Mouse (Mus musculus) embryo, embryonic 10.5 days (tissue): ENCODE data around the gene Tmed2.
A peak's percentile ranks its signal among the peaks of the same experiment; 100 is the strongest.
"Not testable (repeated sequence)": the region's sequence is repeated elsewhere in the genome, so short reads cannot be mapped to it uniquely, and the experiment has no call there.

Source experiments
- DNase-seq: peaks from one replicate; pipeline ENCODE4 v3.0.0-alpha.2; 2015; ENCODE audit warnings: low spot score

The Tmed2 gene

DNA sequence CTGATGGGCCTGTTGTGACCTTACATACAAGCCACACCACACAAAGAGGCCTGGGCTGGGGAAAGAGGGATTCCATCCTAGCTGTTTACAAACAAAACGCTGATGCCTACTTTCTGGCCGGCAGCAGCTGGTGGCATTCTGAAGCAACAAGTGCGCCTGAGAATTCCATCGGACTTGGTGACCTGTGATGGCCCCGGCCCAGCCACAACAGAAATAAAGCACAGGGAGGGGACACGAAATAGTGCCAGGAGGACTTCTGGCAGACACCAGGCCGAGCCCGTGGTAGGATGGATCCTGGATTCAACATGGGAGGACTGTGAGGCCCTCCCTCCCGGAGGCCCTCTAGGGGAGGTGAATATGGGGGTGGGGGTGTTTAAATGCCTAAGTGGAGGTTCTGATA is 11.7 kb upstream of the Tmed2 start:
- DNase-seq, result peak; percentile 19

DNA sequence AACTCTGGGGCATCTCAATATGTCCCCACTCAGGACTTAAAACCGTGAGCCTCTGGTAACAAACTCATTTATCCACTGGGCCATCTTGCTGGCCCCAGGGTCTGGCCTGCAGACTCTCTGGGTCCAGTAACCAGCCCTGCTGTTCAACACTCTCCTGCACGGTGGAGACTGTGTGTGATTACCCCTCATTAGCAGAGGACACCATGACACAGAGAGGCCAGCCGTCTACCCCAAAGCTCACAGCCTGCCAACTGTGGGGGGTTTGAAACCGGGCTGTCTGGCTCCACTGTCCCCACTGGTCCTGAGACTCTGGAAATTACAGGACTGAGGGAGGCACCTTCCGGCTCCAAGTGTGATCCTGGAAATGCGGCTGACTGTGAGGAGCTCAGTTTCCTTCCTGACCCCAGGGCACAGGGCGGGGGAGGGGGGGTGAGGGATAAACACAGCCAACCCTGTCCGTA is 11.3 kb upstream of the Tmed2 start:
- no peak for DNase-seq

DNA sequence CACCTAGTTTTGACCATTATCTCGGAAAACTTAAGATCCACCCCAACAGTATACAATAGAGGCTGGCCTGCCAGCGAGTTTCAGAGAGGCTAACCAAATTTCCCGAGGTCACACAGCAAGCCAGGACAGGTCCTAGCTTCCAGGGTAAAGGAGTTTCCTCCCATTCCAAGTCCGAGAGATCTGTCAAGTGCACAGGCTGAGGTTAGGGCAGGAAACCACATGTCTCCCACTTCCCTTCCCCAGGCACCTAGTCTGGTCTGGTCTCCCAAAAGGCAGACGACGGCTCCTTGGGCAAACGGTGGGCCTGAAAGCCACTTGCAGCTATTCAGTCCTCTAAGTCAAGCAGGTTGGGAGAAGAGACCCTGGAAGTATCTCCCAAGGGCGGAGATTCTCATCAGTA is 10.8 kb upstream of the Tmed2 start:
- DNase-seq, result no peak

DNA sequence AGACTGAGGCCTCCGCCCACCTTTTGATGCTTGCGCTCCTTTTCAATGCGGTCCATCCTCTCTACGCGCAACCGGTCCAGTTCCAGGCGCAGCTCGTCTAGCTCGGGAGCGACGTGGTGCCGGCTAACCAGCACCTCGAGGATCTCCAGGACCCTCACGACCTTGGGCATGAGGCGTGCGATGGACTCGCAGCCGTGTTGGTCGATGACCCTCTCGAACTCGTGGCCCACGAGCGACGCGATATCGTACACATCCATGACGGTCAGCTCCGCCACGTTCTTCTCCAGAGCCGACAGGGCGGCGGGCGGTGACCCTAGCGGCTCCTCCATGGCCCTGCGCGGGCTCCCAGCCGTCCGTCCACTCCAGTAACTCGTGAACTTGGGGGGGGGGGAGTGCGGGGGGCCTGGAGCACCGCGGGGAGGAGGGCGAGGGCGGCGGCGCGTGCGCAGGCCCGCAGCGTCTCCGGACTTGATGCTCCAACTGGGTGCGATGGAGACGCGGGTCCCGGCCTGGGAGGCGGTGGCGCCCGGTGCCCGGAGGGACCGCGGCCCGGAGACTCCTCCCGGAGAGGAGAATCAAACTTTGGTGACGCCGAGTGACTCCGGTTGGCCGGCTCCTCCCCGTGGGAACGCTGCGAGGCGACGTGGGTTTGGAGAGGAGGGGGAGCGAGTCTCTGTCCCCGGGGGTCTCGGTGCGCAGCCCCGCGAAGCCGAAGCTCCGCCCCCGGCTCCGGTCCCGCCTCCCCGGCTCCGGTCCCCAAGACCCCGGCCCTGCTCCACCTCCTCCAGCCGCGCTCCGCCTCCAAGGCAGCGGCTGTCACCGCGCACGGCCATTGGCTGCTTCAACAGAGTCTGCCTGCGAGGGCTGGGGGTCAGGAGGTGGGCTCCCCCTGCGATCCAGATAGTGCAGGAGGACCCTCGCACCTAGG is 9.6 kb upstream of the Tmed2 start, which contains the start of gene Rilpl1:
Gene Rilpl1 (minus strand): TSS at position 737 of the 928 bp plus-strand sequence.
- DNase-seq, result peak; percentile 93

DNA sequence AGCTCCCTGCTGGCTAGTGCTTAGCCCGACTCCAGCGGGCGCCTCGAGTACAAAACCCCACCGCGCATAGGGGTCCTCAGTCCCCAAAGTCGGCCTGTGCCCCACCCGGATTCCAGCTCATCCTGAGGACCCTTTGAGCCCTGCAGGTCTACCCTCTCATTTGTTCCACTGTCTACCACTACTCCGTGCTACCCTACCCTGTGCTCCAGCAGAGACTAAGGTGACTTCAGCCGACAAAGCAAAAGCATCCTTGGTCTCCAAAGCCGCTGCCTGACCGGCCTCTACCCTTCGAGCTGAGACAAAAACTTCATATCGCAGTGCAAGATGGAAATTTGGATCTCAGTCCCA is 8.9 kb upstream of the Tmed2 start:
- DNase-seq, result no peak

DNA sequence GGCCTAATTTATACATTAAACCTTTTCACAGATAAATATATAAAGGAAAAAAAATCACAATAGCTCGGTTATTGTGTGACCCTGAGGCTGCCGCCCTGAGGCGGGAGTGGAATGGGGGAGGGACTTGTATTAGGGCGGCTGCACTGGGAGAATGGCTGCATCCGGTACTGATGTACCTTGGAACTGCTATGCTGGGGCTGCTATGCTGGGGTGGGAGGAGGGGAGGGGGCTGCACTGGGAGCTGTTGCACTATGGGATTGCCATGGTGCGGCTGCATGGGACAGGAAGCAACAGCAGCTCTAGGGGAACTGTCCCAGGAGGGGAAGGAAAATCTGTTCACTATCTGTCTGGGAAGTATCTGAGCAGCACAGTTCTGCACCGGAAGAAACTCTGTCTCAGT is 8.0 kb upstream of the Tmed2 start:
- no peak for DNase-seq

DNA sequence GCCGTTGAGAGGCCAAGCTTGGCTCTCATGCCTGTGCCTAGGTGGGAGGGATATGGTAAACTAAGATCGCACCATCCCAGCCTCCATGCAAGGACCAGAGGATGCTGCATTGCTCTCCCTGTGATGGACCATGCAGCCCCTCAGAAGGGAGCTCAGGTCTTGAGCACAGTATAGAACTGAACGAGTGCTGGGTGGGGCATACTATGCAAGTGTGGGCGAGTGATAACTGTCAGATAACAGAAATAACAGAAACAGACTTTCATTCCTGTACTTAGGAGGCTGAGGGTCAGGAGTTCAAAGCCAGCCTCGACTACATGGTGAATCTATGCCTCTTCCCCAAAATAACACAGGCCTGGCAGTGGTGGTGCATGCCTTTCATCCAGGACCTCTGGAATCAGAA is 5.5 kb upstream of the Tmed2 start:
- DNase-seq, result no peak

DNA sequence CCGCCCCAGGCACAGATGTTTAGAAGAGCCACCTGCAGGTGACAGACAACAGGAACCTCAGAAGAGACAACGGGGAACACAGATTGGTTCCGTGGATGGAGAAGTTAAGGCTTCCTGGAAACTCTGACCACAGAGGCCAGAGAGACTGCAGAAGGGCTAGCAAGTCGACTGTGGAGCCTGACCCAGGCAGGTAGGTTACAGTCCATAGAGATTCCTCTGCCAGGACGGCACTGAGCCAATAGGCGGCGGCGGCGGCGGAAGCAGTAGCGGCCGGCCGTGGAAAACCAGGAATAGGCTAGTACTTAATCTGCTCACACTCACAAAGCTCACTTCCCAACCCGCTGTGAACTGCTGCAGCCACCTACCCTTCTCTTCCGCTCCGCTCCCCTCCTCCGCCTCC is 3.7 kb upstream of the Tmed2 start:
- peak; percentile 46 for DNase-seq

DNA sequence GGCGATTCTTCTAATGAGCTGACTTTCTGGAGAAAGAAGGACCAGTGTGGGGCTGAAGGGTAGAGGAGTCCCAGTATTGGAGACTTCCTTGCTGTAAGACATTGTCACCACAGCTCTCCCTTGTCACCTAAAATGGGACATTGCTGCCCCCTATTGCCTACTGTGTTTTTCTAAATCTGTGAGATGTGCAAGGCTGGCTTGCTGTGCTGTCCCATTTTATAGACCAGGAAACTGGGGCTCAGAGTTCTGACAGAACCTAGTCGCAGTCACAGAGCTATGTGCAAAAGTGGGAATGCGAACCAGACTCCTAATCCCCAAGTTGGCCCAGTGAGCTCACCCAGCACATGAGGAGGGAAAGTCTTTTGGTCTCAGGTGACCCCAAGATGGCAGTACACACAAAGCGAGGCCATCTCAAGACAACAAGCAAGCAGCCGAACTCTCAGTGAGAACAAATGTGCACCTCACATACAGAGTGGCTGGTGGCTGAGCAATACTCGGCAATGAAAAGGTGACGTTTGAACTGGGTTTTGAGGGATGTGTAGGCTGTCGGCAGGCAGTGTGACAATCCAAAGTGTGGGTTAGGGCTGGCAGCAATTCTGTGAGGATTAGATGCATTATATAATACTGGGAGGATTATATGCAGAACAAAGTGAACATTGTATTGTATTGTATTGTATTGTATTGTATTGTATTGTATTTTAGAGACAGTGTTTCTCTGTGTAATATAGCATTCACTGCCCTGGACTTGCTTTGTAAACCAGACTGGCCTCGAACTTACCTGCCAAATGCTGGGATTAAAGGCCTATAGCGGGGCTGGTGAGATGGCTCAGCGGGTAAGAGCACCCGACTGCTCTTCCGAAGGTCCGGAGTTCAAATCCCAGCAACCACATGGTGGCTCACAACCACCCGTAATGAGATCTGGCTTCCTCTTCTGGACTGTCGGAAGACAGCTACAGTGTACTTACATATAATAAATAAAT is 1.4 kb upstream of the Tmed2 start:
- DNase-seq, result peak; percentile 74

DNA sequence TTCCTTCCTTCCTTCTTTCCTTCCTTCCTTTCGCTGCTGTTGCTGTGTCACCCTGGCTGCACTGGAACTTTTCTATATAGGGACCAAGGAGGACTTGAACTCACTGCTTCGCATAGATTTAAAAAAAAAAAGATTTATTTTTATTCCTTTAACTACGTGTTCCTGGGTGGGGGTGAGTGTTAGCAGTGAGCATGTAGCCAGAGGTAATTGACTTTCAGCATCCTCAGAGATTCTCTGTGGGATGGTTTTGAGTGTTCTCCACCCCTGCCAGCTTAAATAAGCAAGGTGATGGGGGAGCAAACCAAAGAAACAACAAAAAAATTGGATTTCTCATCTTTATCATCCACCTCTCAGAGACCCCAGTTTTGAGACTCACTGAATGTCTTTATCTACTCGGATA is 590 bp upstream of the Tmed2 start:
- no peak for DNase-seq

DNA sequence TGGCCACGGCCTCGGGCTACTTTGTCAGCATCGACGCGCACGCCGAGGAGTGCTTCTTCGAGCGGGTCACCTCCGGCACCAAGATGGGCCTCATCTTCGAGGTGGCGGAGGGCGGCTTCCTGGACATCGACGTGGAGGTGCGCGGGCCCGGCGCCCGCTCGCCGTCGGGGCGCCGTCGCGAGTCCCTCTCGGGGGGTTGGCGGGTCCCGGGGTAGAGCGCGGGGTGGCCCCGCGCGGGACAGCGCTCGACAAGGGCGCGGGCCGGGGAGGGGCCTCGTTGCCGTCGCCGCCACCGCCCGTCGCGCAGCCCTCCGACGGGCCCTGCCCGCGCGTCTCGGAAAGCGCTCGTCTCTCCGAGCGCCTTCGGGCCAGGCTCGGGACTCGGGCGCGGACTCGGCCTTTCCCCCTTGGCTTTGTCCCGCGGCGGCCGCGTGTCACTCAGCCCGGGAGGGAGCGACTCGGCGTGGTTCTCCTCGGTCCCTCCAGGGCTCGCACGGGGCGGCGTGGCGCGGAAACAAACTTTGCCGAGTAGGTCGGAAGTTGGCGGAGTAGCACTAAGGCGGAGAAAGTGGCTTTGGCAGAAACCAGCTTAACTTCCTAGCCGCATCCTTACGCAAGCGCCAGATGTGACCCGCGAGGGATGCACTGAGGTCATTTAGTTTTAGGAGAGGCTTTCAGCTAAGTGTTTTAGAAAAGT is 558 bp downstream of the Tmed2 start:
- no peak for DNase-seq

DNA sequence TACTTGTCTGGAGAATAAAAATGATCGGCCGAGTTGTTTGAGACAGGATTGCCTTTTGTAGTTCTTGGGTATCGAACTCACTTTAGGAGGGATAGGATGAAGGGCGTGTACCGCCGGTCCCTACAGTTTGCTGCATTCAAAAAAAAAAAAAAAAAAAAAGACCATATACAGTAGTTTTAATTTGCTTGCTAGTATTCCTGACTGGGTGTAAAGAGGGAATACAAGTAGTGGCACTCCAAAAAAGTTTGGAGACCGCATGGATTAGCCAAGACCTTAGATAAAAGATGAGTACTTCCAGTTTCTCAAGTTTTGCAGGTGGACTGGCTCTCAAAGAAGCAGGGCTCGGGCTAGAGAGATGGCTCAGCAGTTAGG is 1.1 kb downstream of the Tmed2 start:
- DNase-seq, result no peak

DNA sequence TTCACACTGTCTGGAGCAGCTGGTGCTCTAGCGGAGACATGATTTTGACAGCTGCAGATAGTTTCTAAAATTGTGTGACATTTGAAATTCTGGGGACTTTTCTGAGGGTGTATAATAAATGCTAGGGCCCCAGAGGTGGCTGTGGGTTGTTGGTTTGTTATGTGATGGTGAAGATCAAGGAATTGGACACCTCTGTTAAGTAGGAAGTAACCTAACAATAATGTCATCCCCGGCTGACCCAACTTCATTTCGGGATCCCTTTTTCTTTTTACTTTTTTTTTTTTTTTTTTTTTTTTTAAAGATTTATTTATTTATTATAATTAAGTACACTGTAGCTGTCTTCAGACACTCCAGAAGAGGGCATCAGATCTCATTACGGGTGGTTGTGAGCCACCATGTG is 10.2 kb downstream of the Tmed2 start:
- DNase-seq, result not testable (repeated sequence)

DNA sequence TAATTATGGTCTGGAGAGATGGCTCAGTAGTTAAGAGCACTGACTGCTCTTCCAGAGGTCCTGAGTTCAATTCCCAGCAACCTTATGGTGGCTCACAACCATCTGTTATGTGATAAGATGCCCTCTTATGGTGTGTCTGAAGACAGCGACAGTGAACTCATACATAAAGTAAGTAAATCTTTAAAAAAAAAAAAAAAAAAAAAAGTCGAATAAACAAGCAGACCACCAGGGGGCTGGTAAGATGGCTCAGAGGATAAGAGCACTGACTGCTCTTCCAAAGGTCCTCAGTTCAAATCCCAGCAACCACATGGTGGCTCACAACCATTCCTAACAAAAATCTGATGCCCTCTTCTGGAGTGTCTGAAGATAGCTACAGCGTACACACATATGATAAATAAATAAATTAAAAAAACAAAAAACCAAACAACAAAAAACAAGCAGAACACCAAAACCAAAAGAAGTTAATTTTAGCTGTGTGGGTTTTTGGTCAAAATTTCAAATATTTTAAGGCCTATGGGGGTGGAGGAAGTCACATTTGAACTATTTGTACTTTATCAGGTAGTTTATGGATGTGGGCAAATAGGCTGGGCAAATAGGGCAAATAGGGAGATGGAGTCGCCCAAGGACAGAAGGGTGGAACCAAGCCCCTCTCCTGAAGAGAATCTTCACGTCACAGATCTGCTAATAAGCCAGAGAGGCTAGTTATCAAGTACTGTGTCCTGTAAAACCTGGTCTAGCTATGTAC is 11.0 kb downstream of the Tmed2 start:
- DNase-seq, result not testable (repeated sequence)

DNA sequence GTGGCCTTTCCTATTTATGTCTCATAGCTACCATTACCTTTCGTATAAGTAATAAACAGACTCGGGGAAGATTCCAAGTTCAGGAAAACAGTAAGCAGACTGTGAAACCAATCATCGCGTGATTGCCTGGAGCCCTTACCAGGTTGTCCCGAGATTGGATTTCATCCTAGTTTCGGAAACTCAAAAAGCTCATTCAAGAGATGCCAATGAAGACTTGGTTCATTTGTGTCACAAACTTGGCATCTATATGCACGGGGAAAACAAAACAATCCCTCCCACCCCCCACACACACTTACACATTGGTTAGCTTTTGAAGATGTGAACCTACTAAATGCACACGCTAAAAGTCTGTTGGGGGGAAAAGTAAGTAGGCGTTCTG is 11.6 kb downstream of the Tmed2 start:
- DNase-seq, result no peak

DNA sequence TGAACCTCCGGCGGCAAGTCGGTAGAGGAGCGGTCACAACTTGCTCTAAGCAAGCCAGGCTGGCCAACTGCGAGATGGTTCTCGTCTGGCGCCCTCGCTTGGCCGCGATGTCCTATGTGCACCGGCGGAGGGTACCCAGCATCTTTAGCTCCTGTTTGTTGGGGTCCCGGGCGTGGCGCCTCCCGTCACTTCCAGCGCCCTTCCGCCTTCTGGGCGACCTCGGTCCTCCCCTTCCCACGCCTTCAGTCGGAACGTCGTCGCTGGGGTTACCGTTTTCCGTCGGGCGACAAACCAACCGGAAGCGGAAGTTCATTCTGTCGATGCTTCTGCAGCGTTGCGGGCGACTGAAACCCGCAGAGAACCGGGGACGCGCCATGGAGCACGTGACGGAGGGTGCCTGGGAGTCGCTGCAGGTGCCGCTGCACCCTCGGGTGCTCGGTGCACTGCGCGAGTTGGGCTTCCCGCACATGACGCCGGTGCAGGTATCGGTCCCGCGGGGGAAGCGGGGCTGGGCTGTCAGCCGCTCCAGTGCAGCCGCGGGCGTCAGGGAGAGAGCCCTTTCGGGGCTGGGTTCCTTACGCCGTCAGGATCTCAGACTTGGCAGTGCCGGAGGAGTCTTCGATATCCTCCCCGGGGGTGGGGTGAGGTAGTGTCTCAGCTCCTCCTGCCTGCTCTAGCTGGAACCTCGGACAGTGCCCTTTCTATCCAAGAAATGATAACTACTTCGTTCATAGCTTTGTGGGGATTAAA is 12.2 kb downstream of the Tmed2 start, which contains the start of gene Ddx55:
Gene Ddx55 (plus strand): TSS at position 307 of the 750 bp plus-strand sequence.
- DNase-seq, result peak; percentile 97

DNA sequence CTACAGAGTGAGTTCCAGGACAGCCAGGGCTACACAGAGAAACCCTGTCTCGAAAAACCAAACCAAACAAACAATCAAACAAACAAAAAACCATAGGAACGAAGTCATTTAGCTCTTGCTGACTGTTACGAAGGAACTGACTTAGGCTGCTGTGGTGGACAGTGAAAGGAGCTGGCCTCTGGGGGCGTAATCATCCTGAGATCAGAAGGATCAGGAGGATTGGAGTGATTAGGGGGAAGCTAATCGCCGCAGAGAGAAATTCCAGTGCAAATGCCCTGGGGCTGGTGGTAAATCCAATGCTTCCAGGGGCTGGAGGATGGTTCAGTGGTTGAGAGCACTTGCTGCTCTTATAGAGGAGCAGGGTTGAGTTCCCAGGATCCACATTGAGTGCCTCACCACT is 13.1 kb downstream of the Tmed2 start:
- no peak for DNase-seq

DNA sequence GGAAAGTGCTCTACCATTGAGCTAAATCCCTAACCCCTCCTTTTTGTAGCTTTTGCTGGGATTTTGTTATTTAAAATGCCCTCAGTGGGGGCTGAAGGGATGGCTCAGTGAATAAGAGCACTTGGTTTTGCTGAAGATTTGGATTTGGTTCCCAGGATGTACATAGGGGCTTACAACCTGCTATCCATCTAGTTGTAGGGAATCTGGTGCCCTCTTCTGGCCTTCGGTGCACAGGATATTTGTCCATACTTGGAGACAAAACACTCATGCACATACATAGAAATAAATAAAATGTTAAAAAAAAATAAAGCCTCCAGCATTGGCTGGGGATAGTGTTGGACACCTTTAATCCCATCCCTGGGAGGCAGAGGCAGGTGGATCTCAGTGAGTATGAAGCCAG is 14.7 kb downstream of the Tmed2 start:
- DNase-seq, result peak; percentile 48

DNA sequence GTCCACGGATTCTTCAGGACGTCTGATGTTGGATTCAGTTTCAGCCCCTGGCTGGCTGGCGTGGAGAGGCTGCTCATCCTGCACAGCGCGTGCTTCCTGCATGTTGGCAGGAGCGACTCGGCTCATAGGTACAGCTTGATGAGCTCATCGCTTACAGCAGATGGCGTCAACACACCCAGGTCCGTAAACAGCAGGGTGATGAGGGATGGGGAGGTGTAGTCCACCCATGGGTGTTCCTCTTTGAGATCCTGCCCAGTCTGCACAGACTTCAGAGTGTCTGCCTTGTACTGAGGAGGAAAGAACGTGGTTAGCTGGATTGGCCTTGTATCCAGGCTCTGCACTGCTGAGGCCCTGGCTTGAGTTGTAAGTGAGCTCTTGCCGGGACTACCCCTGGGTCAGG is 30.6 kb downstream of the Tmed2 start:
- DNase-seq, result no peak

DNA sequence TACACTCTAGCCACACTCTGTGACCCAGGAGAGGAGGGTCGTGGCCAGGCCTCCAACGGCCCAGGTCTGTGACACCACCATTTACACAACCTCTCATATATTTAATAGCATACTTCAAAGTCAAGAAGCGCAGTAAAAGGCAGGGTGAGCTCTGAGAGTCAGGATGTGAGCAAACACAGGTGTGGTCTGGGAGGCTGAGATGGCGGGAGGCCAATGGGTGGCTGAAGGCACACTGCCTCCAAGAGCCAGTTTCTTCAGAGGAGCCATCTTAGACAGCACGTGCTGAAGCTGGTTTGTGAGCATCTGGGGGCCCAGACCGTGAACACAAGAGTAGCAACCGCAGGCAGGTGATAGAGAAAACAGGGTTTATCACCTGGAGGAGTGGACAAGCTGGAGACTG is 35.0 kb downstream of the Tmed2 start:
- no peak for DNase-seq
